Mouse (Mus musculus) erythroblast, embryonic 14.5 days (primary cell): ENCODE results near the gene Usp30.

Experiments
- GATA1 ChIP-seq: IDR thresholded peaks from 2 replicates; pipeline ENCODE4 v1.6.1; 2012; ENCODE audit warnings: low read length, inconsistent platforms, mixed read lengths
- TAL1 ChIP-seq: IDR thresholded peaks from 3 replicates; pipeline ENCODE4 v1.6.1; 2012; ENCODE audit warnings: low read length, inconsistent platforms, mixed read lengths

- no peak for TF ChIP-seq TAL1
- TF ChIP-seq GATA1, result no peak
Observed at GRCm38 (mm10) chr5:114131521-114131840, 66.2 kb downstream of the Usp30 start.
